Mouse (Mus musculus): ENCODE results near the gene Rab20.

Rab20 gene

GRCm38 (mm10) chr8:11405722-11406481 is 72.6 kb downstream of the Rab20 start:
- peak; percentile 69; the same call in 1 of the 2 replicates for TF ChIP-seq GATA4 (IDR thresholded peaks at IDR 0.05; ENCODE audit: insufficient replicate concordance, low read length)

- TF ChIP-seq GATA4 (IDR thresholded peaks at IDR 0.05; ENCODE audit: insufficient replicate concordance, low read length): no peak
These were observed 73.9 kb downstream of the Rab20 start for GRCm38 (mm10) chr8:11404614-11405013.

- TF ChIP-seq GATA4 (IDR thresholded peaks at IDR 0.05; ENCODE audit: insufficient replicate concordance, low read length): no peak
These were observed 74.7 kb downstream of the Rab20 start for GRCm38 (mm10) chr8:11403813-11404212.

Measured in liver, adult (tissue).